Comparison of ENCODE assay signal across 9 mouse cellular contexts in the genomic region with DNA sequence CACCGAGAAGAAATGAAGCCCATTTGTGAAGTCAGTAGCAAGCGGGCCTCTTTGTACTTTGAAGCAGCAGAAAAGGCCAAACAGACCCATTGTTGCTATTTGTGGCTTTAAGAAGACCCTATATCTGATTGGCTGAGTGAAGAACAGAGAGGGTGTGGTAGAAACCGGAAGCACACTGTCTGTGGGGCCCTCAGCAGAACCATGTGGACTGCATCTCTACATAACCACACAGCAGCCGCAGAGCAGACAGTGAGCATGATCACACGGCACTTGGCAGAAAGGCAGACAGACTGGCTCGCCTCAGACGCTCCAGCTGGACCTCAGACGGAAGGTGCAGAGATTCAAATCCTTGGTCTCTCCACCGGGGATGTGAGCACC. TPM values are rescaled to one million over a fixed set of nuclear protein-coding genes. Genes with fewer than 3 reads are reported as not detected.
DNase-seq lines count a peak whose midpoint lies in the region; ATAC-seq and TF ChIP-seq lines count a peak whose summit lies in the region.
"Had no signal": no experiment of that assay in that cellular context is flagged by ENCODE, and none has a peak within 500 bp of the region (broad histone marks: within the 10 kb centered on the region; RNA-seq: fewer than 3 reads in every experiment).

No protein-coding gene starts in this region.

- dilution Hi-C loops in CH12.LX (cut with MboI; ENCODE audit: extremely low pct_ligation_motif_present, extremely low pct_unique_long_range_greater_than_20kb, low sequenced_read_pairs), result no loop called here

- H3K36me3 ChIP-seq in CH12.LX (replicated peaks in 1 of 2; ENCODE audit: control insufficient read depth in 1 of 2, insufficient read depth in 1 of 2, low read length in 1 of 2), result no peaks in the 10 kb centered on the region
- no peaks in the 10 kb centered on the region for H3K36me3 ChIP-seq in neural tube, embryonic 15.5 days

- peak overlapping the region; percentile 24 to 55 (median 42) for H3K4me3 ChIP-seq in CH12.LX (replicated peaks in 1 of 3; ENCODE audit: low read depth in 2 of 3, low read length in 2 of 3, poor library complexity in 1 of 3)
- no peak overlapping the region for H3K4me3 ChIP-seq in neural tube, embryonic 15.5 days (replicated peaks)

- H3K79me2 ChIP-seq in CH12.LX (replicated peaks; ENCODE audit: control insufficient read depth, extremely low read depth, insufficient read depth, poor library complexity, severe bottlenecking), result no peaks in the 10 kb centered on the region

- TF ChIP-seq CTCF in CH12.LX (conservative IDR thresholded peaks at IDR 0.05 in 1 of 2, IDR thresholded peaks at IDR 0.05 in 1 of 2; ENCODE audit: low read depth in 2 of 2, low read length in 2 of 2), result no peak

- no peak for TF ChIP-seq RAD21 in CH12.LX (IDR thresholded peaks at IDR 0.05; ENCODE audit: low read depth, low read length)

- peak; percentile 20 for DNase-seq in lung, postnatal 36 days
- DNase-seq in lung, postnatal 25 days (ENCODE audit: low spot score), result no peak
- peak; percentile 93 for DNase-seq in CH12.LX (ENCODE audit: extremely low read depth)
- no peak for DNase-seq in ovary, postnatal 36 days (ENCODE audit: low spot score)
- no peak for DNase-seq in heart, adult 11 months
- no peak for DNase-seq in retina, embryonic 14.5 days (ENCODE audit: low spot score)
- DNase-seq: gastrocnemius, postnatal 25 days had no signal

- H3K27me3 ChIP-seq in CH12.LX (replicated peaks), result no peaks in the 10 kb centered on the region
- peaks cover 14% of the 10 kb centered on the region for H3K27me3 ChIP-seq in neural tube, embryonic 15.5 days (replicated peaks)

- H3K4me1 ChIP-seq in CH12.LX (ENCODE audit: control insufficient read depth in 1 of 2, insufficient read depth in 2 of 2), result peaks cover 12 to 47% of the 10 kb centered on the region in 2 experiments
- H3K4me1 ChIP-seq in neural tube, embryonic 15.5 days, result peaks cover 20% of the 10 kb centered on the region

- WGBS in neural tube, embryonic 15.5 days, result 75% methylated on average over 9 of the region's 9 CpGs

- peak overlapping the region; percentile 62 for H3K9ac ChIP-seq in CH12.LX (ENCODE audit: insufficient read depth, low read depth)
- no peak overlapping the region for H3K9ac ChIP-seq in neural tube, embryonic 15.5 days (replicated peaks)

- ATAC-seq in common myeloid progenitor, adult 5-6 weeks (replicated peaks; ENCODE audit: low read depth, poor library complexity, severe bottlenecking), result peak; percentile 60
- ATAC-seq in neural tube, embryonic 15.5 days (ENCODE audit: low FRiP score), result peak; percentile 35; the same call in 1 of the 2 replicates

- peak; percentile 89 for TF ChIP-seq POLR2A in CH12.LX (IDR thresholded peaks at IDR 0.05; ENCODE audit: low read depth, low read length)

- peak overlapping the region; percentile 71 for H3K27ac ChIP-seq in CH12.LX (ENCODE audit: insufficient read depth, low read depth)
- H3K27ac ChIP-seq in neural tube, embryonic 15.5 days (replicated peaks), result no peak overlapping the region

- peak; percentile 36; the same call in 1 of the 2 replicates for TF ChIP-seq EP300 in CH12.LX (IDR thresholded peaks at IDR 0.05; ENCODE audit: low read length)

- H3K4me2 ChIP-seq in CH12.LX (ENCODE audit: insufficient read depth, low read depth, poor library complexity, severe bottlenecking), result peak overlapping the region; percentile 44
- no peak overlapping the region for H3K4me2 ChIP-seq in neural tube, embryonic 15.5 days

- H3K9me3 ChIP-seq in CH12.LX (replicated peaks; ENCODE audit: low read length), result peaks cover 1% of the 10 kb centered on the region
- H3K9me3 ChIP-seq in neural tube, embryonic 15.5 days (replicated peaks), result no peaks in the 10 kb centered on the region

- in situ Hi-C loops in CH12.LX (cut with MboI; ENCODE audit: low pct_ligation_motif_present, low pct_unique_long_range_greater_than_20kb, low sequenced_read_pairs), result loop anchor here (10.0 to 25.0 kb wide), 3 partner anchors 219 to 321 kb away; partner anchors contain the start of genes E2f6 and Pdia6

TF ChIP-seq in CH12.LX, 34 proteins besides CTCF, POLR2A, EP300 and RAD21:
- TF ChIP-seq TCF12 (IDR thresholded peaks at IDR 0.05; ENCODE audit: low read depth, low read length), result peak; percentile 84
- TF ChIP-seq USF2 (conservative IDR thresholded peaks at IDR 0.05; ENCODE audit: low read depth, low read length), result no peak
- no peak for TF ChIP-seq RCOR1 (conservative IDR thresholded peaks at IDR 0.05; ENCODE audit: low read depth, low read length)
- TF ChIP-seq MAX (IDR thresholded peaks at IDR 0.05; ENCODE audit: low read length), result peak; percentile 96
- TF ChIP-seq MXI1 (IDR thresholded peaks at IDR 0.05; ENCODE audit: low read depth, low read length), result peak; percentile 97
- TF ChIP-seq ZC3H11A (IDR thresholded peaks at IDR 0.05; ENCODE audit: low read depth, low read length), result no peak
- TF ChIP-seq NRF1 (IDR thresholded peaks at IDR 0.05; ENCODE audit: low read depth, low read length), result 0 out of 2 replicates have a peak, but pooled peaks have one; percentile 29
- TF ChIP-seq MYC (IDR thresholded peaks at IDR 0.05; ENCODE audit: low read depth, low read length), result peak; percentile 96
- TF ChIP-seq USF1 (IDR thresholded peaks at IDR 0.05; ENCODE audit: low read depth, low read length), result no peak
- peak; percentile 37 for TF ChIP-seq ETS1 (conservative IDR thresholded peaks at IDR 0.05; ENCODE audit: low read depth, low read length)
- peak; percentile 8; the same call in 1 of the 2 replicates for TF ChIP-seq HCFC1 (IDR thresholded peaks at IDR 0.05; ENCODE audit: low read depth, low read length)
- TF ChIP-seq ELF1 (IDR thresholded peaks at IDR 0.05; ENCODE audit: low read depth, low read length), result peak; percentile 87
- TF ChIP-seq IRF4 (IDR thresholded peaks at IDR 0.05; ENCODE audit: low read depth, low read length), result peak; percentile 39; the same call in 1 of the 2 replicates
- TF ChIP-seq POLR2AphosphoS2 (IDR thresholded peaks at IDR 0.05; ENCODE audit: low read depth, low read length), result 0 out of 2 replicates have a peak, but pooled peaks have one; percentile 55
- TF ChIP-seq NELFE (IDR thresholded peaks at IDR 0.05; ENCODE audit: low read depth, low read length), result peak; percentile 74
- peak; percentile 88 for TF ChIP-seq ZMIZ1 (IDR thresholded peaks at IDR 0.05; ENCODE audit: low read depth, low read length)
- peak; percentile 91 for TF ChIP-seq TBP (conservative IDR thresholded peaks at IDR 0.05; ENCODE audit: low read depth, low read length)
- TF ChIP-seq UBTF (IDR thresholded peaks at IDR 0.05; ENCODE audit: low read depth, low read length), result 0 out of 2 replicates have a peak, but pooled peaks have one; percentile 49
- TF ChIP-seq JUN (IDR thresholded peaks at IDR 0.05; ENCODE audit: insufficient read depth, low read depth, low read length), result no peak
- peak; percentile 95 for TF ChIP-seq SIN3A (IDR thresholded peaks at IDR 0.05; ENCODE audit: low read length)
- peak; percentile 74 for TF ChIP-seq BHLHE40 (IDR thresholded peaks at IDR 0.05; ENCODE audit: low read depth, low read length)

RNA-seq across cellular contexts. Expression of gene 2410004P03Rik, which starts 21.9 kb away (rescaled TPM):
- total RNA-seq in CH12.LX (2012; rRNA removed) (not detected in 2 replicates), CH12.LX (2014; rRNA removed) (not detected in 2 replicates)
- 0.09 TPM in 1 of 2 replicates, not detected in the other for polyA plus RNA-seq in CH12.LX (2012; ENCODE audit: insufficient read length, low read depth)
- total RNA-seq in common myeloid progenitor, adult 5-6 weeks (2017), result 0.87 TPM in 1 of 2 replicates, not detected in the other
- 5.0 and 5.5 TPM in 2 replicates for polyA plus RNA-seq in neural tube, embryonic 15.5 days (2015; fragmentation: Nextera tagmentation; extraction: Ambion mirVana)
- total RNA-seq: gastrocnemius, postnatal 25 days had no signal

RNA-seq across cellular contexts. Expression of gene Pqlc3, which starts 33.2 kb away (rescaled TPM):
- total RNA-seq in CH12.LX (2012; rRNA removed) (6.4 and 8.9 TPM in 2 replicates), CH12.LX (2014; rRNA removed) (23.2 and 31.1 TPM in 2 replicates)
- polyA plus RNA-seq in CH12.LX (2012; ENCODE audit: insufficient read length, low read depth), result 12.2 and 17.0 TPM in 2 replicates
- total RNA-seq in common myeloid progenitor, adult 5-6 weeks (2017), result 14.1 and 17.2 TPM in 2 replicates
- 2.0 and 6.8 TPM in 2 replicates for polyA plus RNA-seq in neural tube, embryonic 15.5 days (2015; fragmentation: Nextera tagmentation; extraction: Ambion mirVana)

Comparison
In these comparisons a context has a peak if more than half of its experiments do, and no peak if none do; other contexts are left out.
1. DNase-seq: peak in lung, postnatal 36 days (single experiment) and CH12.LX (single experiment); none in lung, postnatal 25 days (single experiment), ovary, postnatal 36 days (single experiment), heart, adult 11 months (single experiment) and retina, embryonic 14.5 days (single experiment).